Mouse (Mus musculus): Measurements from ENCODE around the gene Dnajb14. TPM values are rescaled to one million over a fixed set of nuclear protein-coding genes. Genes with fewer than 3 reads are reported as not detected.
"Not testable (repeated sequence)": the region's sequence is repeated elsewhere in the genome, so short reads cannot be mapped to it uniquely, and the experiment has no call there.

Gene Dnajb14
- total RNA-seq, 2 experiments from 2014 or later = 49.6 to 50.2 TPM

GRCm38 (mm10) chr3:137914567-137914966 is 47.1 kb downstream of the Dnajb14 start:
- not testable (repeated sequence) for DNase-seq (ENCODE audit: low spot score in 2 of 2)

GRCm38 (mm10) chr3:137917694-137918171 is 50.3 kb downstream of the Dnajb14 start:
- no peak for DNase-seq (ENCODE audit: low spot score in 2 of 2)

GRCm38 (mm10) chr3:137918172-137918931 is 50.9 kb downstream of the Dnajb14 start, which contains the start of gene Lamtor3:
TSS of gene Lamtor3 (plus strand) at chr3:137918506.
- peak; percentile 81 to 91 for DNase-seq (ENCODE audit: low spot score in 2 of 2)

- DNase-seq (ENCODE audit: low spot score in 2 of 2) = peak; percentile 13 to 16
Measured at GRCm38 (mm10) chr3:137918932-137919311, 51.4 kb downstream of the Dnajb14 start.

- no peak for DNase-seq (ENCODE audit: low spot score in 2 of 2)
Measured at GRCm38 (mm10) chr3:137919398-137919797, 51.9 kb downstream of the Dnajb14 start.

- no peak for DNase-seq (ENCODE audit: low spot score in 2 of 2)
Measured at GRCm38 (mm10) chr3:137920594-137920993, 53.1 kb downstream of the Dnajb14 start.

GRCm38 (mm10) chr3:137927010-137927409 is 59.5 kb downstream of the Dnajb14 start:
- no peak for DNase-seq (ENCODE audit: low spot score in 2 of 2)

GRCm38 (mm10) chr3:137929940-137930339 is 62.5 kb downstream of the Dnajb14 start:
- no peak for DNase-seq (ENCODE audit: low spot score in 2 of 2)

GRCm38 (mm10) chr3:137932748-137933147 is 65.3 kb downstream of the Dnajb14 start:
- no peak for DNase-seq (ENCODE audit: low spot score in 2 of 2)

GRCm38 (mm10) chr3:137933986-137934385 is 66.5 kb downstream of the Dnajb14 start:
- no peak for DNase-seq (ENCODE audit: low spot score in 2 of 2)

- DNase-seq (ENCODE audit: low spot score in 2 of 2) = no peak
Measured at GRCm38 (mm10) chr3:137935570-137936525, 68.4 kb downstream of the Dnajb14 start.

- no peak for DNase-seq (ENCODE audit: low spot score in 2 of 2)
Measured at GRCm38 (mm10) chr3:137936541-137936940, 69.1 kb downstream of the Dnajb14 start.

- peak; percentile 26 to 48 for DNase-seq (ENCODE audit: low spot score in 2 of 2)
Measured at GRCm38 (mm10) chr3:137938608-137939007, 71.1 kb downstream of the Dnajb14 start.

- no peak for DNase-seq (ENCODE audit: low spot score in 2 of 2)
Measured at GRCm38 (mm10) chr3:137940757-137941156, 73.3 kb downstream of the Dnajb14 start.

GRCm38 (mm10) chr3:137941555-137941954 is 74.1 kb downstream of the Dnajb14 start:
- DNase-seq (ENCODE audit: low spot score in 2 of 2) = no peak

- DNase-seq (ENCODE audit: low spot score in 2 of 2) = no peak
Measured at GRCm38 (mm10) chr3:137942098-137942622, 74.7 kb downstream of the Dnajb14 start.

GRCm38 (mm10) chr3:137943737-137944154 is 76.3 kb downstream of the Dnajb14 start:
- DNase-seq (ENCODE audit: low spot score in 2 of 2) = no peak

- no peak for DNase-seq (ENCODE audit: low spot score in 2 of 2)
Measured at GRCm38 (mm10) chr3:137946827-137947226, 79.4 kb downstream of the Dnajb14 start.

- DNase-seq (ENCODE audit: low spot score in 2 of 2) = no peak
Measured at GRCm38 (mm10) chr3:137947525-137947924, 80.0 kb downstream of the Dnajb14 start.

GRCm38 (mm10) chr3:137950191-137950885 is 82.9 kb downstream of the Dnajb14 start:
- DNase-seq (ENCODE audit: low spot score in 2 of 2) = no peak

- DNase-seq (ENCODE audit: low spot score in 2 of 2) = not testable (repeated sequence)
Measured at GRCm38 (mm10) chr3:137951302-137951701, 83.8 kb downstream of the Dnajb14 start.
